Mouse (Mus musculus) neural tube, embryonic 14.5 days (tissue): ENCODE results near the gene Gdpd5. TPM values are rescaled to one million over a fixed set of nuclear protein-coding genes. Genes with fewer than 3 reads are reported as not detected.
A peak's percentile ranks its signal among the peaks of the same experiment; 100 is the strongest.

Source experiments
- ATAC-seq: fragments of 200-750 bp; cut with Nextera tagmentation; 2 replicates; pipeline ENCODE4 v1.8.0; 2017; ENCODE audit warnings: low read depth, mild to moderate bottlenecking, moderate TSS enrichment, moderate library complexity
- H3K27ac ChIP-seq: fragments of 300-500 bp; sonication (generic); 2 replicates; pipeline ENCODE4 v1.5.1; 2014; ENCODE audit warnings: low read depth, mild to moderate bottlenecking, control low read depth, low read length, moderate library complexity, mixed read lengths
- H3K27me3 ChIP-seq: fragments of 300-500 bp; sonication (generic); 2 replicates; pipeline ENCODE4 v1.6.1; 2014; ENCODE audit warnings: low read length; ENCODE audit not compliant: control insufficient read depth, insufficient read depth
- H3K36me3 ChIP-seq: fragments of 300-500 bp; sonication (generic); 2 replicates; pipeline ENCODE4 v1.6.1; 2014; ENCODE audit warnings: low read length, mixed read lengths; ENCODE audit not compliant: control insufficient read depth, insufficient read depth
- H3K4me1 ChIP-seq: fragments of 300-500 bp; sonication (generic); 2 replicates; pipeline ENCODE4 v1.6.1; 2014; ENCODE audit warnings: low read length; ENCODE audit not compliant: control insufficient read depth, insufficient read depth
- H3K4me2 ChIP-seq: fragments of 300-500 bp; sonication (generic); 2 replicates; pipeline ENCODE4 v1.6.1; 2014; ENCODE audit warnings: mild to moderate bottlenecking, low read depth, low read length, control low read depth
- H3K4me3 ChIP-seq: fragments of 300-500 bp; sonication (generic); 2 replicates; pipeline ENCODE4 v1.5.1; 2014; ENCODE audit warnings: low read depth, low read length, control low read depth, mixed read lengths
- H3K9ac ChIP-seq: fragments of 300-500 bp; sonication (generic); replicated peaks from 2 replicates; pipeline ENCODE4 v1.6.1; 2014; ENCODE audit warnings: low read depth, mild to moderate bottlenecking, control low read depth, low read length, mixed read lengths
- H3K9me3 ChIP-seq: fragments of 300-500 bp; sonication (generic); 2 replicates; pipeline ENCODE4 v1.6.1; 2016; ENCODE audit warnings: low read length; ENCODE audit not compliant: control insufficient read depth
- WGBS: fragments of 180-500 bp; shearing (Covaris S2); extraction: QIAGEN DNeasy Blood & Tissue Kit; methylation state at CpG from one replicate; pipeline ENCODE4 v1.1.7; 2014; 5-methylcytosine and 5-hydroxymethylcytosine counted together
- polyA plus RNA-seq: library from polyadenylated mRNA; unstranded; fragments of >200 nt; fragmentation: Nextera tagmentation; extraction: Ambion mirVana; gene quantifications from 2 replicates; pipeline ENCODE4 v1.2.1, GENCODE M21; 2014

Gdpd5 gene
- polyA plus RNA-seq = 38.1 and 47.9 TPM in 2 replicates

GRCm38 (mm10) chr7:99381214-99382087 lies at the start of gene Gdpd5:
Gene Gdpd5, plus strand, starts transcription at chr7:99381414.
- Histone ChIP-seq H3K4me2 (peak within 1 kb of the TSS; percentile 75), H3K36me3 (no peaks in the 10 kb centered on the region), H3K4me3 (peak within 1 kb of the TSS; percentile 50), H3K9ac (peak within 1 kb of the TSS; percentile 83), H3K27me3 (no peaks in the 10 kb centered on the region), H3K9me3 (no peaks in the 10 kb centered on the region), H3K27ac (peak within 1 kb of the TSS; percentile 98), H3K4me1 (peaks cover 28% of the 10 kb centered on the region)
- ATAC-seq = peak; percentile 95
- under 1% methylated on average over 72 of the region's 73 CpGs for WGBS

GRCm38 (mm10) chr7:99332774-99333480 lies 48.3 kb upstream of the Gdpd5 start:
- no peak overlapping the region for H3K27ac ChIP-seq
- no peak overlapping the region for H3K9ac ChIP-seq
- H3K9me3 ChIP-seq = no peaks in the 10 kb centered on the region
- peak; percentile 38; the same call in 1 of the 2 replicates for ATAC-seq
- H3K27me3 ChIP-seq = no peaks in the 10 kb centered on the region
- 50% methylated on average over 12 of the region's 12 CpGs for WGBS
- no peaks in the 10 kb centered on the region for H3K4me1 ChIP-seq
- no peak overlapping the region for H3K4me3 ChIP-seq
- H3K4me2 ChIP-seq = no peak overlapping the region
- H3K36me3 ChIP-seq = peaks cover 22% of the 10 kb centered on the region

- Histone ChIP-seq H3K27me3 (no peaks in the 10 kb centered on the region), H3K9me3 (no peaks in the 10 kb centered on the region), H3K4me2 (no peak overlapping the region), H3K4me1 (no peaks in the 10 kb centered on the region), H3K27ac (no peak overlapping the region), H3K9ac (no peak overlapping the region), H3K36me3 (peaks cover 22% of the 10 kb centered on the region), H3K4me3 (no peak overlapping the region)
- 82% methylated on average over 8 of the region's 8 CpGs for WGBS
- no peak for ATAC-seq
Observed at GRCm38 (mm10) chr7:99340736-99341135, 40.5 kb upstream of the Gdpd5 start.

- Histone ChIP-seq H3K36me3 (no peaks in the 10 kb centered on the region; the same call in 1 of the 2 replicates), H3K9ac (no peak overlapping the region), H3K27me3 (no peaks in the 10 kb centered on the region), H3K9me3 (no peaks in the 10 kb centered on the region), H3K27ac (no peak overlapping the region), H3K4me3 (no peak overlapping the region), H3K4me1 (no peaks in the 10 kb centered on the region), H3K4me2 (no peak overlapping the region)
- no peak for ATAC-seq
- 88% methylated on average over 4 of the region's 4 CpGs for WGBS
Observed at GRCm38 (mm10) chr7:99343577-99343976, 37.6 kb upstream of the Gdpd5 start.

GRCm38 (mm10) chr7:99347268-99347667 lies 33.9 kb upstream of the Gdpd5 start:
- H3K27me3 ChIP-seq = no peaks in the 10 kb centered on the region
- no peaks in the 10 kb centered on the region for H3K9me3 ChIP-seq
- H3K4me1 ChIP-seq = peaks cover 14% of the 10 kb centered on the region; the same call in 1 of the 2 replicates
- ATAC-seq = no peak
- no peaks in the 10 kb centered on the region; the same call in 1 of the 2 replicates for H3K36me3 ChIP-seq
- 97% methylated on average over 10 of the region's 10 CpGs for WGBS
- no peak overlapping the region for H3K9ac ChIP-seq
- H3K4me3 ChIP-seq = no peak overlapping the region
- H3K4me2 ChIP-seq = no peak overlapping the region
- no peak overlapping the region for H3K27ac ChIP-seq

GRCm38 (mm10) chr7:99348883-99349282 lies 32.3 kb upstream of the Gdpd5 start:
- Histone ChIP-seq H3K9me3 (no peaks in the 10 kb centered on the region), H3K36me3 (no peaks in the 10 kb centered on the region; the same call in 1 of the 2 replicates), H3K4me3 (no peak overlapping the region), H3K9ac (no peak overlapping the region), H3K27me3 (no peaks in the 10 kb centered on the region), H3K27ac (no peak overlapping the region), H3K4me1 (peaks cover 18% of the 10 kb centered on the region; the same call in 1 of the 2 replicates), H3K4me2 (no peak overlapping the region)
- 96% methylated on average over 26 of the region's 26 CpGs for WGBS
- no peak for ATAC-seq

- 87% methylated on average over 9 of the region's 9 CpGs for WGBS
- ATAC-seq = no peak
- Histone ChIP-seq H3K36me3 (no peaks in the 10 kb centered on the region; the same call in 1 of the 2 replicates), H3K4me3 (peak overlapping the region; percentile 9; the same call in 1 of the 2 replicates), H3K4me2 (peak overlapping the region; percentile 61), H3K27me3 (no peaks in the 10 kb centered on the region), H3K9ac (no peak overlapping the region), H3K9me3 (no peaks in the 10 kb centered on the region), H3K4me1 (peaks cover 19% of the 10 kb centered on the region; the same call in 1 of the 2 replicates), H3K27ac (no peak overlapping the region)
Observed at GRCm38 (mm10) chr7:99349782-99350720, 31.2 kb upstream of the Gdpd5 start.

- H3K36me3 ChIP-seq = no peaks in the 10 kb centered on the region; the same call in 1 of the 2 replicates
- ATAC-seq = no peak
- H3K4me2 ChIP-seq = peak overlapping the region; percentile 61
- 12% methylated on average over 12 of the region's 12 CpGs for WGBS
- H3K4me1 ChIP-seq = peaks cover 29% of the 10 kb centered on the region
- H3K9ac ChIP-seq = peak overlapping the region; percentile 68
- no peaks in the 10 kb centered on the region for H3K27me3 ChIP-seq
- H3K9me3 ChIP-seq = no peaks in the 10 kb centered on the region
- peak overlapping the region; percentile 79 for H3K27ac ChIP-seq
- peak overlapping the region; percentile 37 for H3K4me3 ChIP-seq
Observed at GRCm38 (mm10) chr7:99351104-99351801, 30.0 kb upstream of the Gdpd5 start.
